Mouse (Mus musculus) urinary bladder, postnatal 14 days (tissue): ENCODE results near the gene Olfr1346.
"Not testable (repeated sequence)": the region's sequence is repeated elsewhere in the genome, so short reads cannot be mapped to it uniquely, and the experiment has no call there.

Experiments used
- DNase-seq: peaks from one replicate; pipeline ENCODE4 v3.0.0; 2021; ENCODE audit warnings: low spot score

Gene Olfr1346

DNA sequence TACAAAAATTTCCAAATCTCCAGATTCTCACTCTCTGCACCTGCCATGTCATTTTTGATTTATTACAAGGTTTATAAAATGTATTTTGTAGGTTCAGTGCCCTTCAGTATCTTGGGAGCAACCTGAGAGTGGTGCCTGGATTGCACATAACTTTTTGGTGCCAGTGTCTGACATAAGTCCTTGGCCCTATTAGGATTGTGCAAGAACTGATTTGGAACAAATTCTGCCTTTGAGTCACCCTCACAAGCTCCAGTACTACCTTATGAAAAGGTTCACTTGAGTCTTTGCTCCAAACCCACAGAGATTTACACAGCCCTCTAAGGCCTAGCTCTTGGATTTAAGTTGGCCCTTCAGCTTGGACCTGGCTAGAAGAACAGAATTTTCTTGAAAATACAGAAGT lies at the start of gene Olfr1346:
Gene Olfr1346, plus strand, starts transcription at position 151 of the 400 bp plus-strand sequence.
- no peak for DNase-seq

GRCm38 (mm10) chr7:6419894-6420293 lies 47.0 kb upstream of the Olfr1346 start:
- DNase-seq = no peak

DNA sequence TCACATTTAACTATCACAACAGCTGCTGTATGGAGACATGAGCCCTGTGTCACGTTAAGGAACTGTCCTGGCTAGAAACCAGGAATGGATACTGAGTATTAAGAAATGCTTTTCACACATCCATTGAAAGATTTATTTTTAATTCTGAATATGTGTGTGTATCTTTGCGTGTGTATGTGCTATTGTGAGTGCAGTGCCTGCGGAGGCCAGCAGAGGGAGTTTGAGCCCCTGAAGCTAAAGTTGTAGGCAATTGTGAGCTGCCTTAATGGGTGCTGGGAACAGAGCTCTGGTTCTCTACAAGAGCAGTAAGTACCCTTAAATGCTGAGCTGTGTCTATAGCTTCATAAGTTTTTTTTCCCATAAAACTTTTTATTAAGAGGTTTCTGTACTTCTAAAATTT lies 37.5 kb upstream of the Olfr1346 start:
- DNase-seq = no peak

- no peak for DNase-seq
These were observed 36.6 kb upstream of the Olfr1346 start for GRCm38 (mm10) chr7:6430342-6430741.

GRCm38 (mm10) chr7:6438388-6438787 lies 28.5 kb upstream of the Olfr1346 start, which contains the start of gene Olfr1344:
Olfr1344 (plus strand) TSS chr7:6438688.
- no peak for DNase-seq

DNA sequence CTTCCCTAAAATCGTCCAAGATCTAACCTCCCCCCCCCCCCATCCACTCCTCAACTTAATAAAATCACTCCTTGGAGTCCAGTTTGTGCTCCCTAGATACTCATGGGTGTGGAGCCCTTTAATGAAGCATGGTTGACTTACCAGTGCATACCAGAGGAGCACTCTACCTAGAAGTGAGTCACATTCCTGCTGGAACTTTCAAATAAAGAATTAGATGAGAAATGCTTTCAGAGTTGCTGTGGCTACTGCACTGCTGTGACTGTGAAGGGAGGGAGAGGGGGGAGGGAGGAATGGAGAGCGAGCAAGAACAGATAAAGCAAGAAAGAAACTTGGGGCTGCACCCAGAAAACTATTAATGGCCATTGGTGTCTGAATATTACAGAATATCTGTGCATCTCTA lies 25.7 kb upstream of the Olfr1346 start:
- no peak for DNase-seq

DNA sequence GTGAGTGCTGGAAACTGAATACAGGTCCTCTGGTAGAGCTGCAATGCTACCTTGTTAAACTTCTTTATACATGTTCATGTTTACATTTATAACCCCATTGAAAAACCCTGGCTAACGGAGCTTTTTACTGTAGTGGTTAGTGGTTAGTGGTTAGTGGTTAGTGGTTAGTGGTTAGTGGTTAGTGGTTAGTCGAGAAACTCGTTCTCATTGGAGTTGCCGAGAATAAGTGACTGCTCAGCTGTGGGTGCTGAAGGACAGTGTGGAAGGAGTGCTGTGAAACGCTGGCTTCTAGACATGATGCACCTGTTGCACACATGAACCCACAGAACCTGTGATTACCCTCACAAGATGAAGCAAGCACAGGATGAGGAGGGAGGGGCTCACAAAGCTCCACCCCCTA lies 19.1 kb upstream of the Olfr1346 start:
- no peak for DNase-seq

DNA sequence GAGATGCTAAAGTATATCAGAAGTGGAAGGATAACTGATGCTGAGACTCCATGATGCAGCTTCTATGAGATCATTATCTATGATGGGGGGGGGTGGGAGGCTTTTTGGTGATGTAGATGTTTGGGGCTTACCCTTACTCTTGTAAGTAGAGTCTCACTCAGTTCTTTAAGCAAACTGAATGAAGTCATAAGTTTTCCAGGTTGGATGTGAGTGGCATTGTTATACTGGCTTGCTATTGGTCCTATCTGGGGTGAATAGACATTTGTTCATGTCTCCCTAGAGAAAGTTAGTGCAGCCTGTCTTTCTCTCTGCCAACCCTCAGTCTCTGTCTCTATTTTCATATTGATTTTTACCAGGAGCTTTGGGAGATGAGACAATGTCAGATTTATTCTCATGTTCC lies 11.0 kb upstream of the Olfr1346 start, which contains the start of gene Olfr1336:
Gene Olfr1336, plus strand, starts transcription at position 301 of the 400 bp plus-strand sequence.
- DNase-seq = no peak

DNA sequence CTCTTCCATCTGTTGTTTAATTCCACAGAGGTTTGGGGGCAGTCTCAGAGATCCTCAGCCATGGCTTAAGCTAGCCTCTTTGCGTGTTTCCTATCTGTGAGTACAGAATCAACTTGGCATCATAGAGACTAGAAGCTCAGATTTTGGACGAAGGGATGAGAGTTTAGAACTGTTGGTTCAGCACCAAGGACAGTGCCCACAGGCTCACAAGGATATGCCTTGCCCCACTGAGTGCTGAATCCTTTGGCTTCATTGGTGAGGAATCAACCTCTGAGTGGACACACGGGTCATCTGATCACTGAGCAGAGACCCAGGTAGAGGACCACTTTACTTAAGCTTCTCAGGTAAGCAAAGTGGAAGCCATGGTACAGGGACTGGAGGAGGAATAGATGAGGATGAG lies 10.5 kb upstream of the Olfr1346 start:
- DNase-seq = no peak

DNA sequence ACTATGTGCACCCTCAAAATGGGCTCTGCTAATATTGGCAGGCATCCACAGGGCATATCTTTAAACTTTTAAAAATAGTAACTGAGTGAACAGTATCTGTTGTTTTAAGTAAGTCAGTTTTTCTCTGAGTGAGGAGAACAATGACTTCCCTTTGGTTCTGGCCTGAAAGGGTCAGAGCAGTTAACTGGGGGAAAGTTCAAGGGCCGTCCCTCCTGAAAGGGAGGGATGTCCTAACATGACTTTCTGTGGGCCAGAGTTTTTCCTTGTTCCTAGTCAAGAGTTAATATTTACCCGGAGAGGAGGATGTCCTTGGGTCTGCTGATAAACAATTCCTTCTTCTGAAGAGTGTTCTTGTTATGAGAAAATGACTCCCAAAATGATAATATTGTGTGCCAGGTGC lies 10.7 kb downstream of the Olfr1346 start:
- not testable (repeated sequence) for DNase-seq

- no peak for DNase-seq
These were observed 19.9 kb downstream of the Olfr1346 start, which contains the start of gene Olfr5 for GRCm38 (mm10) chr7:6486841-6487240. Olfr5 (minus strand) TSS chr7:6486941.

DNA sequence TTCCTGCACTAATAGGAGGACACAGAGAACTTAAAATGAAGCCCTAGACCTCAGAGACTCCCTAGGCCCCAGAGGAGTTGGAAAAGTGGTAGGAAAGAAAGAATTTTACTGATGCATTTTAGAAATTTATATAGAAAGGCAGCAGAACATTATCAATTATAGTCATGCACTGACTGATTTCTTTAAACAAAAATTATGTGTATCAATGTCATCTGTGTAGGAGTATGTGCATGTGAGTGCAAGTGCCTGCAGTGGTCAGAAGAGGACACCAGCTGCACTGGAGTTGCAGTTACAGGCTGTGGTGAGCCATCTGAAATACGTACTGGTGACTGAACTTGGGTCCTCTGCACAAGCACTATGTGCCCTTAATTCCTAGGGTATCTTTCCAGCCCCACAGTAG lies 32.8 kb downstream of the Olfr1346 start, which contains the start of gene Olfr1347:
Gene Olfr1347, minus strand, starts transcription at position 101 of the 400 bp plus-strand sequence.
- DNase-seq = no peak

DNA sequence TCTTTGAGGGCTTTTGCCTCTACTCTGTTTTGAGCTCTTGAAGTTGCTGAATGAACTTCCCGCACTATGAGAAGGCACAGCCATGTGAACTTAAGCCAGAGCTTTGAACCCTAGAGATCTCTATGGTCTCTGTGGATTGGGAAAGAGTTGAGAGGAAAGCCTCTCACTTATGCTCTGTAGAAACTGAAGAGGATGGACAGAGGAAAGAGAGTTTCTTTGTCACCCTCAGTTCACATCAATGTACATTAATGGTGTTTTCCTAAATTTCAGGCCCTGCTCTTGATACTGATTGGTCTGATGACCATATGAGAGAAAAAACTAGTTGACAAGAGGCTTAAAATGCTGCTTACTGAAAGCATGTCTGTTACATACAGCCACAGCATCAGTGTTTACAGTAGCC lies 41.7 kb downstream of the Olfr1346 start, which contains the start of gene Olfr1348:
Gene Olfr1348, minus strand, starts transcription at position 101 of the 400 bp plus-strand sequence.
- no peak for DNase-seq

DNA sequence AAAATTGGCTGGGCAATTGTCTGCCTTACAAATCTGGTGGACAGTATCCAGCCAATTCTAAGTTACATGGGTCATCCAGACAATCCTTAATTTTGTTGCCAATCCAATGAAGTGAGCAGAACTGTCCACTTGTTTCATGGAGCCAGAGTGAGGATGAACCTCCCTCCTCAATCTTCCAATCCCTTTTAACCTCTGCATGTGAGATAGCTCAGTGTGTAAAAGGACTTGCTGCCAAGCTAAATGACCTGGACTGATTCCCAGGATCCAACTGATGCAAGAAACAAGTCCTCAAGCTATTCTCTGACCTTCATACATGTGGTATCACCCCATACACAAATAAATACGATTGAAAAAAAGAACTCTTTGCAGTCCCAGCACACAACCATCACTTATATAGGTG lies 54.8 kb downstream of the Olfr1346 start:
- DNase-seq = no peak

DNA sequence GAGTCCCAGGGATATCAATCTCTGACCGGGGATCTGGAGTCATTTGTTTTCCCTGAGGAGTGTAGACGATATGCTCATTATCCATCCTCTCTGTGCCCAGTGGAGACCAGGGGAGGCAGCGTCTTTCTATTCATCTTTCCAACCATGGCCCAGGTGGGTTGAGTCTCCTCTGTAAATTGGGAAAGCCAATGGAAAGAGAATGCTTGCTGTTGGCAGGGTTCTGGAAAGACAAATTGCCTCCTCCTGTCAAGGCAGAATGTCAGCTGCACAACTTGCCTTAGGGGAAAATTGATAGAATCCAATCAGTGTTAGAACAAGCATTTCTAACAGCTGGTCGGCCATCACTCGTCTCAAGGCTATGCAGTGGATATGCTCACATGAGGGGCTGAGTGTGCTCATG lies 55.9 kb downstream of the Olfr1346 start, which contains the start of gene Olfr1349:
Gene Olfr1349, minus strand, starts transcription at position 101 of the 400 bp plus-strand sequence.
- no peak for DNase-seq

DNA sequence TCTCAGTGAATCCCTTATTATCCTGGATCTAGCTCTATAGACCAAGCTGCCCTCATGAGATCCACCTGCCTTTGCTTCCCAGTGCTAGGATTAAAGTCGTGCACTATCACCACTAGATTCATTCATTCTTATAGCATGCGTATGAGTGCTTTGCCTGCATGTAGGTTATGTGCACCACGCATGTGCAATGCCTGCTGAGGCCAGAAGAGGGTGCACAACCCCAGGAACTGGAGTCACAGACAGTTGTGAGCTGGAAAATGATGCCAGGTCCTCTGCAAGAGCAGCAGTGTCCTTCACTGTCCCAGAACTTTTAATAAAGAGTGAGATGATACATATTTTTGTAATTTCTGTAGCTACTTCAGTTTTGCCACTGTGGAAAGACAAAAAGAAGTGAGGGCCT lies 58.1 kb downstream of the Olfr1346 start:
- no peak for DNase-seq

GRCm38 (mm10) chr7:6526141-6526540 lies 59.2 kb downstream of the Olfr1346 start:
- DNase-seq = no peak
